Mouse (Mus musculus): ENCODE measurements around the gene Grik2.

- TF ChIP-seq CTCF (IDR thresholded peaks at IDR 0.05; ENCODE audit: low read depth) (no peak), EP300 (IDR thresholded peaks at IDR 0.05; ENCODE audit: low read depth) (no peak)
Observed at GRCm38 (mm10) chr10:49131311-49131710, 657.3 kb downstream of the Grik2 start.

Data from heart, postnatal 0 days (tissue).